31 mouse cellular contexts compared by ENCODE assay signal in genomic region chr4:48697302-48697701, GRCm38 (mm10). TPM values are rescaled to one million over a fixed set of nuclear protein-coding genes. Genes with fewer than 3 reads are reported as not detected.
DNase-seq lines count a peak whose midpoint lies in the region; ATAC-seq and TF ChIP-seq lines count a peak whose summit lies in the region.
"Had no signal": no experiment of that assay in that cellular context is flagged by ENCODE, and none has a peak within 500 bp of the region (broad histone marks: within the 10 kb centered on the region; RNA-seq: fewer than 3 reads in every experiment).

No protein-coding gene starts in this region.

- H3K27ac ChIP-seq in lung, embryonic 16.5 days (ENCODE audit: low read length): no peak overlapping the region
- H3K27ac ChIP-seq in ES-E14 (ENCODE audit: insufficient read depth, low read depth, low read length, poor library complexity, severe bottlenecking): peak overlapping the region; percentile 65; the same call in 1 of the 2 replicates
- H3K27ac ChIP-seq in embryonic facial prominence, embryonic 13.5 days: 0 out of 2 replicates have a peak overlapping the region, but pooled peaks have one; percentile 4
- H3K27ac ChIP-seq: forebrain, embryonic 10.5 days; forebrain, embryonic 15.5 days; gastrocnemius, adult 2 months; heart, embryonic 13.5 days; hindbrain, embryonic 10.5 days; hindbrain, embryonic 15.5 days; layer of hippocampus, adult 2 months; left cerebral cortex, adult 2 months; limb, embryonic 12.5 days; midbrain, embryonic 12.5 days; neural tube, embryonic 13.5 days; stomach, embryonic 15.5 days had no signal

- peak; percentile 43 for DNase-seq in heart, adult 11 months
- no peak for DNase-seq in heart, postnatal 25 days (ENCODE audit: low spot score)
- DNase-seq in lung, postnatal 14 days: no peak
- DNase-seq in ES-E14 (ENCODE audit: low read depth, low spot score) (no peak), liver (no peak)
- DNase-seq in testis, postnatal 14 days (ENCODE audit: low spot score): no peak
- DNase-seq: adrenal gland, adult 8-10 months; cerebellum, adult 2 months; cerebellum, postnatal 14 days; gastrocnemius, adult 2 months; heart, postnatal 10 days; kidney, adult 11 months; kidney, postnatal 36 days; thymus, adult 18-20 months; thymus, postnatal 25 days had no signal

- no peaks in the 10 kb centered on the region for H3K9me3 ChIP-seq in lung, embryonic 16.5 days (ENCODE audit: control insufficient read depth, low read length)
- no peaks in the 10 kb centered on the region for H3K9me3 ChIP-seq in ES-E14 (ENCODE audit: control insufficient read depth, insufficient read depth, low read depth, low read length)
- no peaks in the 10 kb centered on the region for H3K9me3 ChIP-seq in embryonic facial prominence, embryonic 13.5 days
- H3K9me3 ChIP-seq: forebrain, embryonic 10.5 days; forebrain, embryonic 15.5 days; heart, embryonic 13.5 days; hindbrain, embryonic 10.5 days; hindbrain, embryonic 15.5 days; limb, embryonic 12.5 days; midbrain, embryonic 12.5 days; neural tube, embryonic 13.5 days; stomach, embryonic 15.5 days had no signal

- H3K27me3 ChIP-seq in lung, embryonic 16.5 days (ENCODE audit: control insufficient read depth, insufficient read depth, low read depth, low read length): no peaks in the 10 kb centered on the region
- no peaks in the 10 kb centered on the region for H3K27me3 ChIP-seq in embryonic facial prominence, embryonic 13.5 days
- H3K27me3 ChIP-seq: forebrain, embryonic 15.5 days; heart, embryonic 13.5 days; hindbrain, embryonic 15.5 days; limb, embryonic 12.5 days; midbrain, embryonic 12.5 days; neural tube, embryonic 13.5 days; stomach, embryonic 15.5 days had no signal

- H3K4me3 ChIP-seq in lung, embryonic 16.5 days (ENCODE audit: low read length): no peak overlapping the region
- H3K4me3 ChIP-seq in ES-E14 (ENCODE audit: insufficient read depth in 1 of 2, low read depth in 1 of 2, low read length in 2 of 2, poor library complexity in 1 of 2, severe bottlenecking in 1 of 2): no peak overlapping the region
- no peak overlapping the region for H3K4me3 ChIP-seq in embryonic facial prominence, embryonic 13.5 days
- H3K4me3 ChIP-seq: forebrain, embryonic 10.5 days; forebrain, embryonic 15.5 days; gastrocnemius, adult 2 months; heart, embryonic 13.5 days; hindbrain, embryonic 10.5 days; hindbrain, embryonic 15.5 days; layer of hippocampus, adult 2 months; left cerebral cortex, adult 2 months; limb, embryonic 12.5 days; midbrain, embryonic 12.5 days; neural tube, embryonic 13.5 days; stomach, embryonic 15.5 days had no signal

- 0 out of 2 replicates have a peak, but pooled peaks cover 5% of the 10 kb centered on the region for H3K4me1 ChIP-seq in lung, embryonic 16.5 days (replicated peaks; ENCODE audit: control insufficient read depth, insufficient read depth, low read length)
- peaks cover 0 to 3% of the 10 kb centered on the region in 2 experiments; a peak in 1 of 4 replicates for H3K4me1 ChIP-seq in ES-E14 (ENCODE audit: control insufficient read depth in 2 of 2, insufficient read depth in 2 of 2, low read length in 2 of 2, poor library complexity in 1 of 2)
- H3K4me1 ChIP-seq in embryonic facial prominence, embryonic 13.5 days: 0 out of 2 replicates have a peak, but pooled peaks cover under 1% of the 10 kb centered on the region
- H3K4me1 ChIP-seq: heart, embryonic 13.5 days; limb, embryonic 12.5 days; stomach, embryonic 15.5 days had no signal

- H3K4me2 ChIP-seq in lung, embryonic 16.5 days (ENCODE audit: low read depth, low read length): no peak overlapping the region
- no peak overlapping the region for H3K4me2 ChIP-seq in embryonic facial prominence, embryonic 13.5 days
- H3K4me2 ChIP-seq: forebrain, embryonic 15.5 days; heart, embryonic 13.5 days; hindbrain, embryonic 15.5 days; limb, embryonic 12.5 days; liver, embryonic 11.5 days; midbrain, embryonic 12.5 days; neural tube, embryonic 13.5 days; stomach, embryonic 15.5 days had no signal

- intact Hi-C loops in heart, postnatal 25 days (cut with DNase I): loop anchor here (10.0 kb wide), 1 partner anchor 627 kb away; no protein-coding TSS in a partner anchor

- WGBS in lung, embryonic 16.5 days: 47% methylated on average over 11 of the region's 11 CpGs
- 46% methylated on average over 11 of the region's 11 CpGs for whole genome bisulfite sequencing in embryonic facial prominence, embryonic 13.5 days

- in situ Hi-C loops in ES-E14 (cut with MboI; ENCODE audit: low sequenced_read_pairs in 2 of 2, unreplicated experiment in 2 of 2): no loop called here

- ATAC-seq in lung, embryonic 16.5 days (ENCODE audit: low read depth): peak; percentile 66
- no peak for ATAC-seq in embryonic facial prominence, embryonic 13.5 days (ENCODE audit: insufficient number of reproducible peaks, insufficient read depth, low FRiP score, low TSS enrichment, low read depth)
- ATAC-seq: activated CD4-positive, CD25-positive, alpha-beta regulatory T cell, adult 4 months; forebrain, embryonic 15.5 days had no signal

- H3K9ac ChIP-seq in lung, embryonic 16.5 days (ENCODE audit: low read length): no peak overlapping the region
- H3K9ac ChIP-seq in ES-E14 (ENCODE audit: insufficient read depth, low read depth, low read length, poor library complexity, severe bottlenecking): no peak overlapping the region; the same call in 1 of the 2 replicates
- H3K9ac ChIP-seq in embryonic facial prominence, embryonic 13.5 days: no peak overlapping the region
- H3K9ac ChIP-seq: forebrain, embryonic 15.5 days; heart, embryonic 13.5 days; hindbrain, embryonic 15.5 days; limb, embryonic 12.5 days; midbrain, embryonic 12.5 days; neural tube, embryonic 13.5 days; stomach, embryonic 15.5 days had no signal

- H3K36me3 ChIP-seq in lung, embryonic 16.5 days (ENCODE audit: control insufficient read depth, insufficient read depth, low read length): no peaks in the 10 kb centered on the region
- H3K36me3 ChIP-seq in ES-E14 (ENCODE audit: control insufficient read depth, insufficient read depth, low read length, poor library complexity, severe bottlenecking): no peaks in the 10 kb centered on the region
- H3K36me3 ChIP-seq in embryonic facial prominence, embryonic 13.5 days: no peaks in the 10 kb centered on the region
- H3K36me3 ChIP-seq: forebrain, embryonic 10.5 days; forebrain, embryonic 15.5 days; heart, embryonic 13.5 days; hindbrain, embryonic 10.5 days; hindbrain, embryonic 15.5 days; limb, embryonic 12.5 days; midbrain, embryonic 12.5 days; neural tube, embryonic 13.5 days; stomach, embryonic 15.5 days had no signal

TF ChIP-seq in ES-E14, 5 proteins besides CTCF, POLR2A, EP300 and RAD21:
- TF ChIP-seq HCFC1 (IDR thresholded peaks at IDR 0.05; ENCODE audit: borderline replicate concordance, insufficient read depth, low read length): no peak
- peak; percentile 70 for TF ChIP-seq ZNF384 (IDR thresholded peaks at IDR 0.05; ENCODE audit: low read depth, low read length)
- no peak for TF ChIP-seq ZC3H11A (IDR thresholded peaks at IDR 0.05; ENCODE audit: borderline replicate concordance, low read depth, low read length)
- TF ChIP-seq CHD2 (IDR thresholded peaks at IDR 0.05; ENCODE audit: low read depth, low read length): no peak

RNA-seq across cellular contexts. Expression of gene Cavin4, which starts 34.0 kb away (rescaled TPM):
- 100 to 1,000 TPM; 105 to 112 TPM for total RNA-seq in heart, postnatal 25 days (2021)
- polyA plus RNA-seq in lung, embryonic 16.5 days (2015; fragmentation: Nextera tagmentation; extraction: Ambion mirVana): 1.6 and 3.1 TPM in 2 replicates
- total RNA-seq in ES-E14 (2012; rRNA removed): 6.8 and 7.9 TPM in 2 replicates
- 1.0 and 1.2 TPM in 2 replicates for polyA plus RNA-seq in embryonic facial prominence, embryonic 13.5 days (2015; fragmentation: Nextera tagmentation; extraction: Ambion mirVana)
- total RNA-seq: megakaryocyte, adult 5-6 weeks had no signal
- polyA plus RNA-seq: activated CD4-positive, CD25-positive, alpha-beta regulatory T cell, adult 4 months had no signal

Comparison
In these comparisons a context has a peak if more than half of its experiments do, and no peak if none do; other contexts are left out.
1. RNA of gene Cavin4, which starts 34.0 kb away (total RNA-seq): 105 to 112 TPM in heart, postnatal 25 days; 6.8 to 7.9 TPM in ES-E14; every median in the first group is over 10 times any median in the second.